Mouse (Mus musculus) hindbrain, embryonic 16.5 days (tissue): ENCODE measurements at regions not wholly inside any gene's neighbourhood (a gene's known extent, or its start where the extent isn't known, plus 50 kb on each side); places are given as distances from the start of the nearest gene placed in this dataset.

Experiments
- ATAC-seq: fragments of 200-750 bp; cut with Nextera tagmentation; 2 replicates; pipeline ENCODE4 v1.8.0; 2017; ENCODE audit warnings: moderate TSS enrichment, moderate library complexity
- H3K27ac ChIP-seq: fragments of 300-500 bp; sonication (generic); 2 replicates; pipeline ENCODE4 v1.5.1; 2014; ENCODE audit warnings: low read depth, mild to moderate bottlenecking, control low read depth, low read length, moderate library complexity
- H3K27me3 ChIP-seq: fragments of 300-500 bp; sonication (generic); replicated peaks from 2 replicates; pipeline ENCODE4 v1.6.1; 2014; ENCODE audit warnings: low read length; ENCODE audit not compliant: control insufficient read depth, insufficient read depth
- H3K36me3 ChIP-seq: fragments of 300-500 bp; sonication (generic); 2 replicates; pipeline ENCODE4 v1.6.1; 2014; ENCODE audit warnings: mild to moderate bottlenecking, low read length, moderate library complexity, mixed read lengths; ENCODE audit not compliant: control insufficient read depth, insufficient read depth
- H3K4me1 ChIP-seq: fragments of 300-500 bp; sonication (generic); 2 replicates; pipeline ENCODE4 v1.6.1; 2014; ENCODE audit warnings: low read depth, low read length; ENCODE audit not compliant: control insufficient read depth, insufficient read depth
- H3K4me2 ChIP-seq: fragments of 300-500 bp; sonication (generic); 2 replicates; pipeline ENCODE4 v1.6.1; 2014; ENCODE audit warnings: mild to moderate bottlenecking, low read length, control low read depth, moderate library complexity
- H3K4me3 ChIP-seq: fragments of 300-500 bp; sonication (generic); 2 replicates; pipeline ENCODE4 v1.5.1; 2014; ENCODE audit warnings: mild to moderate bottlenecking, low read length, control low read depth, moderate library complexity
- H3K9ac ChIP-seq: fragments of 300-500 bp; sonication (generic); 2 replicates; pipeline ENCODE4 v1.6.1; 2014; ENCODE audit warnings: low read depth, mild to moderate bottlenecking, control low read depth, low read length, moderate library complexity
- H3K9me3 ChIP-seq: fragments of 300-500 bp; sonication (generic); 2 replicates; pipeline ENCODE4 v1.6.1; 2014; ENCODE audit warnings: mild to moderate bottlenecking, low read length, moderate library complexity; ENCODE audit not compliant: control insufficient read depth
- WGBS: fragments of 180-500 bp; shearing (Covaris S2); extraction: QIAGEN DNeasy Blood & Tissue Kit; methylation state at CpG from one replicate; pipeline ENCODE4 v1.1.7; 2014; 5-methylcytosine and 5-hydroxymethylcytosine counted together

DNA sequence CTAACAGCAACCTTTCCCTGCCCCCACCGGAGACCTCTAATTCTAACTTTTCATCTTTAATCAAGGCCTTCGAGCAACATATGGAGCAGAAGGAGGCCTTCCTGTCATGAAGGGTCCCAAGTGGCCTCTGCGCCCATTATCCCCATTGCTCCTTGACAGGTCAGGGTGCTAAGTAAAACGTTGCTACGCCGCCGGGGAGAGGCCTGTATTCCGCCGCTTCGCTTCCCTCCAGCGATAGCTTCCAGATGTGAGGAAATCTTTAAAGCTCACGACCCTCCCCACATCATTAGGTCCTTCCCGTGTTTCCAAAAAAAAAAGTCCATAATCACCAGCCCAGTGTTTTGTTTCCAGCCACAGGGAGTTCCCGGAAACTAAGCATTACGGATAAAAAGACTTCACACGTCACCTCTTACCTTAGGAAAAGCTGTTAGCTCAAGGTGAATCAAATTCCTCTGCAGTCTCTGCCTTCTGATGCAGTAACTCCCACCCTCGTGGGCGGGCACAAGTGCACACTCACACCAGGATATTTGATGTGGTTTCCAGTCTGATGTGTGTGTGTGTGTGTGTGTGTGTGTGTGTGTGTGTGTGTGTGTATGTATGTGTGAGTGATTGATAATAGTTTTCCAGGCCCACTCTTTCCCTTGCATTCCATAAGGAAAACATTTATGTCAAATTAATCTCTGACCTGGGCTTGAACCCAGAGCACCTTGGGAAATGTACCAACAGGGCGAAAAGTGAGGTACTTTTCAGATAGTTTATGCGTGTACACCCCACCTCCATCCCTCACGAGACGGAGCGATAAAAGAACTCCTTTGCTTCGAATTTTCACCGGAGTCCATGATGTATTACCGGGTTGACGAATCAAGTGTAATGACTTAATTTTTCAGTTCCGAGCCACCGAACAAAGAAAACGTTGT is 107.5 kb downstream of the Gm45692 start:
- H3K9ac ChIP-seq, result no peak overlapping the region
- no peak overlapping the region for H3K4me2 ChIP-seq
- no peaks in the 10 kb centered on the region for H3K4me1 ChIP-seq
- H3K36me3 ChIP-seq, result no peaks in the 10 kb centered on the region
- no peaks in the 10 kb centered on the region for H3K9me3 ChIP-seq
- H3K27ac ChIP-seq, result no peak overlapping the region
- no peak overlapping the region for H3K4me3 ChIP-seq
- ATAC-seq, result no peak
- WGBS, result 70% methylated on average over 30 of the region's 30 CpGs
- H3K27me3 ChIP-seq, result no peaks in the 10 kb centered on the region

DNA sequence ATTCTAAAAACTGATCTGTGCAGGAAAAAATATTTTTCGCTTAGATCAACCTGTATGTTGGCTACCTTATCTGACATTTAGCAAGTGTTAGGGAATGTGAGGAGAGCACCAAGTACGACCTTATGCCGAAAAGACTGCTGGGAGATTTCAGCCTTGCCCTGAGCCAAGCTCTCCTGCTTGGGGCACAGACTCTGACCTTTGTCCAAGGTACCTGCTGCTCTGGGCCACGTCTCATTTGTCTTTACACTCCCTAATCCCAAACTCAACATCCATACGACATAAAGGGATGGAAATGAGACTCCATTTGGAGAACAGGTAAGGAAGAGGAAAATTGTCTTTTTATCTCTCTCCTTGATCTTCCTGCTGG is 108.2 kb downstream of the Gm45692 start:
- no peak for ATAC-seq
- Histone ChIP-seq H3K4me2 (no peak overlapping the region), H3K4me3 (no peak overlapping the region), H3K9me3 (no peaks in the 10 kb centered on the region), H3K27me3 (no peaks in the 10 kb centered on the region), H3K4me1 (no peaks in the 10 kb centered on the region), H3K27ac (no peak overlapping the region), H3K9ac (no peak overlapping the region), H3K36me3 (no peaks in the 10 kb centered on the region)
- 65% methylated on average over 5 of the region's 5 CpGs for WGBS

DNA sequence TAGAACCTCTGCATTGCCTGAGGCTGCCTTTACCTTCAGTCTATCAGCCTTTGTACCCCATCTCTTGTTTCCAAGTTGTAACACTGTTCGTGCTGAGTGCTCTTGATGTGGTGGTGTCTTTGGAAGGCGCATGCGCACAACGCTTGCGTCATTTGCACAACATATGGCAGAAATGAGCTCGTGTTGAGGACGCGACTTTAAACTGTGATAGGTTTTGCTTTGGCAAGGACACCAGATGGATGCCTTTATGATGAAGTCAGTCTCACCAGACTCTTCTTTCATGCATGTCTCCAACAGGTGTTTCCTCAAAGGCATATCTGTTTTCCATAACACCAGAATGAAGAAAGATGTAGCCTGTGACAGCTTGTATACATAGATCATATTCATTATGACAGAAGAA is 110.2 kb downstream of the Gm45692 start:
- Histone ChIP-seq H3K4me2 (no peak overlapping the region), H3K4me1 (no peaks in the 10 kb centered on the region), H3K4me3 (no peak overlapping the region), H3K36me3 (no peaks in the 10 kb centered on the region), H3K9me3 (no peaks in the 10 kb centered on the region), H3K27me3 (no peaks in the 10 kb centered on the region), H3K9ac (no peak overlapping the region), H3K27ac (no peak overlapping the region)
- 90% methylated on average over 8 of the region's 8 CpGs for WGBS
- ATAC-seq, result no peak

DNA sequence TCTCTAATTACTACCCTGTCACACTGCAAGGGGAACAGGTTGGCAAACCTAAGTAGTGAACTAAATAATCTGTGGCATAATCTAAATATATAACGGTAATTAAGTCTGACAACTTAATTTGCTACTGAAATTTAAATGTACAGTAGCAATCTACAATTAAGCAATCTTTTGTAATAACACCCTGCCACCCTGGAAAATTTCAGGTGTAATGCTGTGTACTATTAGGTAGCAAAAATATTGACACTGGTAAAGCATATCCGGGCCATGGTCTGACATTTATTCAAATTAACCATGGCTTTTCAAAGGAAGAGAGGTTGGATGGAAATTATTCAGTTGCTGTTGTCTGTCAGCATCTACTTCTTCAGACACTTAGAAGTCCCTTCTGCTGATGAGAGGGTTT is 119.7 kb downstream of the Gm45692 start:
- WGBS, result 77% methylated on average over 2 of the region's 2 CpGs
- H3K27ac ChIP-seq, result no peak overlapping the region

DNA sequence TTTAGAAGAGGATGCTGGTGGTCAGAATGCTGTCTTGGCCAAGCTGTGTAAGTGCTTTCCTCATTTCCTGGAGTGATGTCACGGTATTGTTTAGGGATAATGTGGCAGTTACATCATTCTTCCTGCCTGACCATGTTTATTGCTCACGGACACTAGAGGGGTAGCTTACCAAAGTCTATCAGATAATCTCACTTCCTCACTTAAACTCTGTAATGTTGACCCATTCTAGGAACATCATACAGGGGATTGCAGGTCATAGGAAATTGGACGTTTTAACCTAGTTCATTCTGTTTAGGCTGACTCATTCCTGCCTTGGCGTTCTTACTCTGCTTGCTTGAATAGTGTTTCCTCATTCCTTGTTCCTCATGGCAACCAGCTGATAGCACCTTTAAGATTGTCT is 120.3 kb downstream of the Gm45692 start:
- no peaks in the 10 kb centered on the region for H3K4me1 ChIP-seq
- H3K27me3 ChIP-seq, result no peaks in the 10 kb centered on the region
- H3K9ac ChIP-seq, result no peak overlapping the region
- H3K9me3 ChIP-seq, result no peaks in the 10 kb centered on the region
- H3K4me3 ChIP-seq, result no peak overlapping the region
- no peaks in the 10 kb centered on the region for H3K36me3 ChIP-seq
- H3K27ac ChIP-seq, result no peak overlapping the region
- H3K4me2 ChIP-seq, result no peak overlapping the region
- ATAC-seq, result no peak
- WGBS, result 82% methylated on average over 4 of the region's 4 CpGs

More for the DNA sequence above, 119.7 kb downstream of the Gm45692 start:
- no peaks in the 10 kb centered on the region for H3K4me1 ChIP-seq
- no peaks in the 10 kb centered on the region for H3K36me3 ChIP-seq
- no peak overlapping the region for H3K4me3 ChIP-seq
- no peak overlapping the region for H3K9ac ChIP-seq
- ATAC-seq, result no peak
- H3K4me2 ChIP-seq, result no peak overlapping the region
- H3K9me3 ChIP-seq, result no peaks in the 10 kb centered on the region
- H3K27me3 ChIP-seq, result no peaks in the 10 kb centered on the region

DNA sequence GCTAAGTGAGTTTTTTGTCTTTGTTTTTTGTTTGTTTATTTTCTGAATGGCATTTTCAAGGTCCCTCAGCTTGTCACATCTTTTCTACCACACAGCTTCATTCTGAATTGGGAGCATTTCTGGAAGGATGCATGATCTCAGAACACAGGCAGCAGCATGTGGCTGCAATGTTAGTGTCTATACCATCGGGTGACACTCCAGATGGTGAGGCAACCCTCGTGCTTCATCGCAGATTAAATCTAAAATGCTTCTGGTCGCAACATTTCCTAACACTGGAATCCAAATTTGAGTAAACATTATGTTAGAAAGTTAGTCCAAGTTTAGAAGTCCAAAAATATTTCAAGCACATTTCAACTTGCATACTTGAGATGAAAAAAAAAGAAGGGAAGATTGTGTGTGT is 124.4 kb downstream of the Gm45692 start:
- H3K9me3 ChIP-seq, result no peaks in the 10 kb centered on the region
- no peak overlapping the region for H3K27ac ChIP-seq
- H3K9ac ChIP-seq, result no peak overlapping the region
- ATAC-seq, result no peak
- no peaks in the 10 kb centered on the region for H3K27me3 ChIP-seq
- H3K4me3 ChIP-seq, result no peak overlapping the region
- no peaks in the 10 kb centered on the region for H3K36me3 ChIP-seq
- no peak overlapping the region for H3K4me2 ChIP-seq
- H3K4me1 ChIP-seq, result no peaks in the 10 kb centered on the region
- 76% methylated on average over 4 of the region's 4 CpGs for WGBS

DNA sequence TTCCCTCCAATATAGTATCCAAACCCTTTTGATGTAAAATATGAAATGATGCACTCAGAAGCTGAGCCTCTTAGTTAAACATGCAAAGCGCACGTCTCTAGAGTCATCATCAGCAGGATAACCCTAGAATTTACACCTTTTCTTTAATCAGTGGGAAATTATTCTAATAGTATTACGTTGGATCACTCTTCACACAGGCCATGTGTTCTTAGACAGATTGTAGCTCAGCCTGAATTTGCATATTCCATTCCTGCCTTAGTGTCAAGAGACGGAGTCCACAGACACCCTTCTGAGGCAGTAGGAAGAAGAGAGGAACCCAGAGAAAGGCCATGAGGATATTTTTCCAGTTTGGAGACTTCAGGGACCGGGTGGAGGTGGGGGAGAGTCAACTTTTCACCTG is 125.0 kb downstream of the Gm45692 start:
- 82% methylated on average over 5 of the region's 5 CpGs for WGBS
- H3K27ac ChIP-seq, result no peak overlapping the region
- no peak overlapping the region for H3K9ac ChIP-seq
- H3K4me3 ChIP-seq, result no peak overlapping the region
- no peaks in the 10 kb centered on the region for H3K36me3 ChIP-seq
- H3K4me1 ChIP-seq, result no peaks in the 10 kb centered on the region
- no peak overlapping the region for H3K4me2 ChIP-seq
- no peaks in the 10 kb centered on the region for H3K9me3 ChIP-seq
- no peaks in the 10 kb centered on the region for H3K27me3 ChIP-seq
- no peak for ATAC-seq

GRCm38 (mm10) chr8:26255191-26255669 is 135.9 kb downstream of the Gm45692 start:
- ATAC-seq, result peak; percentile 68

DNA sequence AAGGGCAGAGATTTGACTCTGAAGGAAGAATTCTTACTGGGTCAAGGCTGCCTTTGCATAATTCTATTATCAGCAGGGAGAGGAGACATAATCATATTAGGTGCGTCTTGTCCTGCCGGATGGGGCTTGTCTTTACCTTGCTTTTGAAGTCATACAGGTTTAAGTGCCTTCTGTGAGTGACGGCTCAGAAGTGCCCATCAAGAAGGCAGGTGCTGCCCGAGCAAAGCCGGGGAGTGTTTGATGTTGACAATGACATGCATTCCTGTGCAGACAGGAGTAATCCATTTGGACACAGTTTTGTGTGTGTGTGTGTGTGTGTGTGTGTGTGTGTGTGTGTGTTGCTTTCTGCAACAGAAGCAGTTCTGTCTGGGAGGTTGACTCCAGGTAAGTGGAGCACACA is 141.0 kb downstream of the Gm45692 start:
- Histone ChIP-seq H3K27ac (no peak overlapping the region), H3K9ac (no peak overlapping the region), H3K36me3 (no peaks in the 10 kb centered on the region), H3K9me3 (no peaks in the 10 kb centered on the region; the same call in 1 of the 2 replicates), H3K4me2 (no peak overlapping the region), H3K27me3 (no peaks in the 10 kb centered on the region), H3K4me1 (peaks cover 8% of the 10 kb centered on the region), H3K4me3 (no peak overlapping the region)
- 62% methylated on average over 5 of the region's 5 CpGs for WGBS
- ATAC-seq, result no peak

More at GRCm38 (mm10) chr8:26255191-26255669, 135.9 kb downstream of the Gm45692 start:
- H3K4me1 ChIP-seq, result peaks cover 4% of the 10 kb centered on the region; the same call in 1 of the 2 replicates
- no peak overlapping the region for H3K27ac ChIP-seq
- no peaks in the 10 kb centered on the region for H3K36me3 ChIP-seq
- no peak overlapping the region for H3K4me3 ChIP-seq
- no peak overlapping the region for H3K4me2 ChIP-seq
- 6% methylated on average over 6 of the region's 6 CpGs for WGBS
- H3K27me3 ChIP-seq, result no peaks in the 10 kb centered on the region
- no peak overlapping the region for H3K9ac ChIP-seq
- peaks cover 2% of the 10 kb centered on the region for H3K9me3 ChIP-seq
